Mouse (Mus musculus) myocyte (in vitro differentiated cells): ENCODE results near the gene Lim2.

Experiments used
- POLR2A ChIP-seq: IDR thresholded peaks from one replicate; pipeline ENCODE4 v1.6.1; 2011; ENCODE audit warnings: low read depth, mild to moderate bottlenecking, control low read depth, moderate library complexity; ENCODE audit not compliant: insufficient read length
- USF1 ChIP-seq: IDR thresholded peaks from one replicate; pipeline ENCODE4 v1.6.1; 2011; ENCODE audit warnings: low read depth, mild to moderate bottlenecking, control low read depth, moderate library complexity

GRCm38 (mm10) chr7:43434676-43435075, 7.2 kb downstream of the Lim2 start:
- TF ChIP-seq USF1 (no peak), POLR2A (no peak)
